Mouse (Mus musculus): ENCODE measurements around the gene Fli1.

GRCm38 (mm10) chr9:32466861-32467260 lies 75.8 kb downstream of the Fli1 start:
- no peak for TF ChIP-seq CTCF (IDR thresholded peaks at IDR 0.05; ENCODE audit: low read depth, low read length)
- no peak for TF ChIP-seq TAL1 (conservative IDR thresholded peaks at IDR 0.05; ENCODE audit: low read depth, low read length)
- no peak for TF ChIP-seq GATA2 (IDR thresholded peaks at IDR 0.05; ENCODE audit: borderline replicate concordance, low read depth, low read length)
- no peak for TF ChIP-seq GATA1 (IDR thresholded peaks at IDR 0.05; ENCODE audit: borderline replicate concordance, low read length)
